Mouse (Mus musculus) myocyte (in vitro differentiated cells): Measurements from ENCODE around the gene Tceanc.

Source experiments
- CEBPB ChIP-seq: IDR thresholded peaks from 2 replicates; pipeline ENCODE4 v1.6.1; 2011; ENCODE audit warnings: mild to moderate bottlenecking, moderate library complexity; ENCODE audit not compliant: poor library complexity, insufficient read depth, severe bottlenecking
- POLR2AphosphoS2 ChIP-seq: IDR thresholded peaks from one replicate; pipeline ENCODE4 v1.6.1; 2011; ENCODE audit warnings: low read depth, control low read depth; ENCODE audit not compliant: insufficient read length
- TCF3 ChIP-seq: IDR thresholded peaks from one replicate; pipeline ENCODE4 v1.6.1; 2011; ENCODE audit warnings: low read depth, control low read depth; ENCODE audit not compliant: insufficient read length

DNA sequence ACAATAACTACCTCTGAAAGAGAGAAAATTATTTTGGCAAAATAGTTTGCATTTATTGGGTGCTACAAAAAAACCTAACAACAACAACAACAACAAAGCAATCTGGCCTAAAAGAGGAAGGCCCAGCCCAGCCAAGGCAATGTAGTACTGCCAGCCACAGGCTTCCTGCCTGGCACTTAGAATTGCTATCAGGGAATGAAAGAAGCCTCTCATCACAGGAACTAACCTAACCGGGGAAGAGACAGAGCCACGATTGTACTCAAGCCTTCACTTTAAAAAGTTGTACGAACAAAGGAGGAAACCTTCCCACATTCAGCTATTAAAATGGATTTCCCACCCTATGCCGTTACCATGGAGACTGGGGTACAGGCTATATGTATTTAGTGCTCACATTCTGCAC, 20.6 kb downstream of the Tceanc start:
- TF ChIP-seq TCF3: no peak
- no peak for TF ChIP-seq POLR2AphosphoS2
- TF ChIP-seq CEBPB: no peak
